In genomic region chr8:85013230-85013840, GRCm38 (mm10) we compare ENCODE assay signal across 9 mouse cellular contexts. TPM values are rescaled to one million over a fixed set of nuclear protein-coding genes. Genes with fewer than 3 reads are reported as not detected.
DNase-seq lines count a peak whose midpoint lies in the region; ATAC-seq and TF ChIP-seq lines count a peak whose summit lies in the region.
"Had no signal": no experiment of that assay in that cellular context is flagged by ENCODE, and none has a peak within 500 bp of the region (broad histone marks: within the 10 kb centered on the region; RNA-seq: fewer than 3 reads in every experiment).

No protein-coding gene starts in this region.

- peaks cover 4% of the 10 kb centered on the region for H3K27me3 ChIP-seq in Patski
- H3K27me3 ChIP-seq in forebrain, embryonic 15.5 days = peaks cover 33% of the 10 kb centered on the region
- peaks cover 16% of the 10 kb centered on the region; the same call in 1 of the 2 replicates for H3K27me3 ChIP-seq in hindbrain, postnatal 0 days (ENCODE audit: insufficient read depth, low read length)

- peak overlapping the region; percentile 39 for H3K9ac ChIP-seq in forebrain, embryonic 15.5 days (replicated peaks)
- no peak overlapping the region for H3K9ac ChIP-seq in hindbrain, postnatal 0 days (replicated peaks; ENCODE audit: low read length)

- POLR2A ChIA-PET in Patski (lab: Charles Lee) = interaction anchor here (1.2 kb wide), 1 partner anchor 44 kb away, joined by 3 read pairs; the partner anchor contains the start of genes Gm49661, Prdx2 and Rnaseh2a

- DNase-seq in Patski (ENCODE audit: low read depth, low spot score) = no peak
- peak; percentile 73 for DNase-seq in cerebellum, adult 11-12 months
- DNase-seq in hindbrain, postnatal 0 days (ENCODE audit: low spot score) = peak; percentile 89
- DNase-seq in left cerebral cortex, adult 8-10 months (ENCODE audit: low spot score in 2 of 2) = peak; percentile 63 to 66
- peak; percentile 79 to 85 for DNase-seq in right cerebral cortex, postnatal 10 days (ENCODE audit: low spot score in 2 of 2)
- DNase-seq in adipocyte (ENCODE audit: low spot score) = no peak

- CTCF ChIA-PET in Patski (lab: Charles Lee) = interaction anchor here (0.8 to 1.5 kb wide), 5 partner anchors 10 to 63 kb away, joined by 4 to 8 read pairs (median 4); partner anchors contain the start of gene Trir

- peaks cover 13% of the 10 kb centered on the region for H3K36me3 ChIP-seq in forebrain, embryonic 15.5 days
- peaks cover 9% of the 10 kb centered on the region for H3K36me3 ChIP-seq in hindbrain, postnatal 0 days (ENCODE audit: insufficient read depth, low read length)

- peaks cover 6% of the 10 kb centered on the region for H3K4me1 ChIP-seq in forebrain, embryonic 15.5 days
- no peaks in the 10 kb centered on the region for H3K4me1 ChIP-seq in hindbrain, postnatal 0 days (ENCODE audit: insufficient read depth, low read length)

- WGBS in forebrain, embryonic 15.5 days = 3% methylated on average over 26 of the region's 26 CpGs
- WGBS in hindbrain, postnatal 0 days = 10% methylated on average over 26 of the region's 26 CpGs

- peak overlapping the region; percentile 36 for H3K4me3 ChIP-seq in forebrain, embryonic 15.5 days
- peak overlapping the region; percentile 28 for H3K4me3 ChIP-seq in hindbrain, postnatal 0 days (ENCODE audit: low read length)

- peak overlapping the region; percentile 66 for H3K4me2 ChIP-seq in forebrain, embryonic 15.5 days (replicated peaks)
- H3K4me2 ChIP-seq in hindbrain, postnatal 0 days (ENCODE audit: low read depth, low read length) = peak overlapping the region; percentile 56

- TF ChIP-seq CTCF in Patski (IDR thresholded peaks at IDR 0.05) = peak; percentile 84
- peak; percentile 81 for TF ChIP-seq CTCF in hindbrain, postnatal 0 days (IDR thresholded peaks at IDR 0.05; ENCODE audit: low read depth)

- H3K27ac ChIP-seq in forebrain, embryonic 15.5 days (replicated peaks) = no peak overlapping the region
- H3K27ac ChIP-seq in hindbrain, postnatal 0 days = no peak overlapping the region

- H3K9me3 ChIP-seq in forebrain, embryonic 15.5 days = no peaks in the 10 kb centered on the region
- no peaks in the 10 kb centered on the region for H3K9me3 ChIP-seq in hindbrain, postnatal 0 days (ENCODE audit: low read length)

- in situ Hi-C loops in Patski (cut with MboI; ENCODE audit: low pct_unique_long_range_greater_than_20kb) = no loop called here

- ATAC-seq in Patski = peak; percentile 58
- peak; percentile 68; the same call in 1 of the 2 replicates for ATAC-seq in forebrain, embryonic 15.5 days (replicated peaks)
- ATAC-seq in hindbrain, postnatal 0 days = peak; percentile 79
- peak; percentile 95 for ATAC-seq in megakaryocyte, adult 5-6 weeks (ENCODE audit: poor library complexity, severe bottlenecking)

RNA-seq across cellular contexts. Expression of gene Best2, which starts 1.0 kb away (rescaled TPM):
- 0.05 TPM for polyA plus RNA-seq in Patski (2021)
- polyA plus RNA-seq in forebrain, embryonic 15.5 days (2015; fragmentation: Nextera tagmentation; extraction: Ambion mirVana) = not detected in 2 replicates
- not detected in 2 replicates for total RNA-seq in hindbrain, postnatal 0 days (2014; rRNA removed)
- 0.09 and 0.26 TPM in 2 replicates for polyA plus RNA-seq in hindbrain, postnatal 0 days (2015; fragmentation: Nextera tagmentation; extraction: Ambion mirVana)
- total RNA-seq in left cerebral cortex, adult 8-10 months (2022) = not detected
- 0.07 TPM in 1 of 2 replicates, not detected in the other for total RNA-seq in megakaryocyte, adult 5-6 weeks (2015)
- total RNA-seq in megakaryocyte, adult 5-6 weeks (2017) = not detected in 2 replicates
- polyA plus RNA-seq: gonadal fat pad, adult 2 months had no signal

RNA-seq across cellular contexts. Expression of gene Asna1, which starts 11.7 kb away (rescaled TPM):
- 159 TPM for polyA plus RNA-seq in Patski (2021)
- 152 and 154 TPM in 2 replicates for polyA plus RNA-seq in forebrain, embryonic 15.5 days (2015; fragmentation: Nextera tagmentation; extraction: Ambion mirVana)
- 165 and 172 TPM in 2 replicates for total RNA-seq in hindbrain, postnatal 0 days (2014; rRNA removed)
- 149 and 150 TPM in 2 replicates for polyA plus RNA-seq in hindbrain, postnatal 0 days (2015; fragmentation: Nextera tagmentation; extraction: Ambion mirVana)
- total RNA-seq in left cerebral cortex, adult 8-10 months (2022) = 100 to 1,000 TPM; 126 to 130 (median 127) TPM
- total RNA-seq in megakaryocyte, adult 5-6 weeks (2015) = 52.5 and 64.0 TPM in 2 replicates
- total RNA-seq in megakaryocyte, adult 5-6 weeks (2017) = 61.2 and 65.5 TPM in 2 replicates

RNA-seq across cellular contexts. Expression of gene Trir, which starts 13.3 kb away (rescaled TPM):
- polyA plus RNA-seq in Patski (2021) = 152 TPM
- 141 and 150 TPM in 2 replicates for polyA plus RNA-seq in forebrain, embryonic 15.5 days (2015; fragmentation: Nextera tagmentation; extraction: Ambion mirVana)
- total RNA-seq in hindbrain, postnatal 0 days (2014; rRNA removed) = 220 and 238 TPM in 2 replicates
- polyA plus RNA-seq in hindbrain, postnatal 0 days (2015; fragmentation: Nextera tagmentation; extraction: Ambion mirVana) = 146 and 152 TPM in 2 replicates
- total RNA-seq in left cerebral cortex, adult 8-10 months (2022) = 100 to 1,000 TPM; 100 to 127 (median 115) TPM
- total RNA-seq in megakaryocyte, adult 5-6 weeks (2015) = 138 and 141 TPM in 2 replicates
- 411 and 422 TPM in 2 replicates for total RNA-seq in megakaryocyte, adult 5-6 weeks (2017)

RNA-seq across cellular contexts. Expression of gene Hook2, which starts 22.9 kb away (rescaled TPM):
- 33.0 TPM for polyA plus RNA-seq in Patski (2021)
- polyA plus RNA-seq in forebrain, embryonic 15.5 days (2015; fragmentation: Nextera tagmentation; extraction: Ambion mirVana) = 28.0 and 29.7 TPM in 2 replicates
- 18.9 and 19.0 TPM in 2 replicates for total RNA-seq in hindbrain, postnatal 0 days (2014; rRNA removed)
- 29.7 and 33.4 TPM in 2 replicates for polyA plus RNA-seq in hindbrain, postnatal 0 days (2015; fragmentation: Nextera tagmentation; extraction: Ambion mirVana)
- total RNA-seq in left cerebral cortex, adult 8-10 months (2022) = 10 to 100 TPM in 2 of 4 experiments, 1 to 10 TPM in 2; 9.0 to 13.0 (median 10.3) TPM
- 0.82 and 1.1 TPM in 2 replicates for total RNA-seq in megakaryocyte, adult 5-6 weeks (2015)
- 3.1 and 6.6 TPM in 2 replicates for total RNA-seq in megakaryocyte, adult 5-6 weeks (2017)

RNA-seq across cellular contexts. Expression of gene Tnpo2, which starts 23.4 kb away (rescaled TPM):
- 83.7 TPM for polyA plus RNA-seq in Patski (2021)
- 57.9 and 64.1 TPM in 2 replicates for polyA plus RNA-seq in forebrain, embryonic 15.5 days (2015; fragmentation: Nextera tagmentation; extraction: Ambion mirVana)
- total RNA-seq in hindbrain, postnatal 0 days (2014; rRNA removed) = 174 and 183 TPM in 2 replicates
- 48.1 and 49.1 TPM in 2 replicates for polyA plus RNA-seq in hindbrain, postnatal 0 days (2015; fragmentation: Nextera tagmentation; extraction: Ambion mirVana)
- 100 to 1,000 TPM; 134 to 186 (median 156) TPM for total RNA-seq in left cerebral cortex, adult 8-10 months (2022)
- 13.2 and 18.8 TPM in 2 replicates for total RNA-seq in megakaryocyte, adult 5-6 weeks (2015)
- 13.1 and 17.7 TPM in 2 replicates for total RNA-seq in megakaryocyte, adult 5-6 weeks (2017)

Comparison
In these comparisons a context has a peak if more than half of its experiments do, and no peak if none do; other contexts are left out.
1. DNase-seq: peak in cerebellum, adult 11-12 months (single experiment), hindbrain, postnatal 0 days (single experiment), left cerebral cortex, adult 8-10 months (2 of 2) and right cerebral cortex, postnatal 10 days (2 of 2); none in Patski (single experiment) and adipocyte (single experiment).
2. Peak in every context shown above with its lines, with median percentiles within 50 percentile points of each other: ATAC-seq.